Mouse (Mus musculus) forebrain, postnatal 0 days (tissue): ENCODE measurements around the gene Tef. TPM values are rescaled to one million over a fixed set of nuclear protein-coding genes. Genes with fewer than 3 reads are reported as not detected.

Experiments
- ATAC-seq: fragments of 200-750 bp; cut with Nextera tagmentation; 2 replicates; pipeline ENCODE4 v1.8.0; 2017; ENCODE audit warnings: mild to moderate bottlenecking, moderate library complexity
- DNase-seq: peaks from one replicate; pipeline ENCODE4 v3.0.0-alpha.2; 2015
- H3K27ac ChIP-seq: fragments of 300-500 bp; sonication (generic); 2 replicates; pipeline ENCODE4 v1.5.1; 2014; ENCODE audit warnings: low read depth, mild to moderate bottlenecking, antibody characterized with exemption, low read length, moderate library complexity, mixed read lengths
- H3K27me3 ChIP-seq: fragments of 300-500 bp; sonication (generic); 2 replicates; pipeline ENCODE4 v1.6.1; 2014; ENCODE audit warnings: mild to moderate bottlenecking, low read length, mixed read lengths; ENCODE audit not compliant: insufficient read depth
- H3K36me3 ChIP-seq: fragments of 300-500 bp; sonication (generic); 2 replicates; pipeline ENCODE4 v1.6.1; 2014; ENCODE audit warnings: mild to moderate bottlenecking, moderate library complexity; ENCODE audit not compliant: insufficient read depth
- H3K4me1 ChIP-seq: fragments of 300-500 bp; sonication (generic); 2 replicates; pipeline ENCODE4 v1.6.1; 2014; ENCODE audit warnings: antibody characterized with exemption; ENCODE audit not compliant: insufficient read depth
- H3K4me2 ChIP-seq: fragments of 300-500 bp; sonication (generic); 2 replicates; pipeline ENCODE4 v1.6.1; 2014; ENCODE audit warnings: low read depth, mild to moderate bottlenecking, moderate library complexity
- H3K4me3 ChIP-seq: fragments of 300-500 bp; sonication (generic); 2 replicates; pipeline ENCODE4 v1.5.1; 2014; ENCODE audit warnings: low read depth, low read length, mixed read lengths
- H3K9ac ChIP-seq: fragments of 300-500 bp; sonication (generic); 2 replicates; pipeline ENCODE4 v1.6.1; 2014; ENCODE audit warnings: mild to moderate bottlenecking
- H3K9me3 ChIP-seq: fragments of 300-500 bp; sonication (generic); 2 replicates; pipeline ENCODE4 v1.6.1; 2016; ENCODE audit warnings: low read length
- CTCF ChIP-seq: sonication (generic); IDR thresholded peaks from 2 replicates; pipeline ENCODE4 v1.5.1; 2016; ENCODE audit warnings: antibody characterized with exemption, control low read depth, low read depth
- WGBS: fragments of 180-500 bp; shearing (Covaris S2); extraction: QIAGEN DNeasy Blood & Tissue Kit; methylation state at CpG from one replicate; pipeline ENCODE4 v1.1.7; 2014; 5-methylcytosine and 5-hydroxymethylcytosine counted together
- polyA plus RNA-seq: library from polyadenylated mRNA; unstranded; fragments of >200 nt; fragmentation: Nextera tagmentation; extraction: Ambion mirVana; gene quantifications from 2 replicates; pipeline ENCODE4 v1.2.1, GENCODE M21; 2015
- total RNA-seq: library from RNA; depleted of rRNA; stranded (reverse); fragments of >200 nt; gene quantifications from 2 replicates; pipeline ENCODE4 v1.2.3, GENCODE M21; 2014

The Tef gene
- total and polyA plus RNA-seq, 2 experiments from 2014 or later: 27.8 to 71.8 TPM

GRCm38 (mm10) chr15:81828426-81829207 lies 26.4 kb downstream of the Tef start:
- TF ChIP-seq CTCF: no peak
- WGBS: 88% methylated on average over 7 of the region's 7 CpGs

GRCm38 (mm10) chr15:81829208-81829580 lies 27.0 kb downstream of the Tef start:
- WGBS: 62% methylated on average over 2 of the region's 2 CpGs
- ATAC-seq: no peak
- H3K27me3 ChIP-seq: no peaks in the 10 kb centered on the region

More at GRCm38 (mm10) chr15:81828426-81829207, 26.4 kb downstream of the Tef start:
- Histone ChIP-seq H3K4me1 (no peaks in the 10 kb centered on the region), H3K9ac (no peak overlapping the region), H3K4me3 (no peak overlapping the region), H3K9me3 (no peaks in the 10 kb centered on the region), H3K27me3 (no peaks in the 10 kb centered on the region), H3K27ac (no peak overlapping the region), H3K4me2 (no peak overlapping the region), H3K36me3 (peaks cover 51% of the 10 kb centered on the region)
- DNase-seq (no peak), ATAC-seq (no peak)

GRCm38 (mm10) chr15:81830530-81830929 lies 28.3 kb downstream of the Tef start:
- Histone ChIP-seq H3K27me3 (no peaks in the 10 kb centered on the region), H3K4me3 (no peak overlapping the region), H3K36me3 (peaks cover 32% of the 10 kb centered on the region), H3K4me2 (no peak overlapping the region), H3K4me1 (no peaks in the 10 kb centered on the region), H3K9ac (no peak overlapping the region), H3K27ac (no peak overlapping the region), H3K9me3 (no peaks in the 10 kb centered on the region)
- no peak for ATAC-seq
- 88% methylated on average over 4 of the region's 4 CpGs for WGBS
- TF ChIP-seq CTCF: no peak
- DNase-seq: no peak

More at GRCm38 (mm10) chr15:81829208-81829580, 27.0 kb downstream of the Tef start:
- Histone ChIP-seq H3K9ac (no peak overlapping the region), H3K4me3 (no peak overlapping the region), H3K36me3 (peaks cover 45% of the 10 kb centered on the region), H3K9me3 (no peaks in the 10 kb centered on the region), H3K4me2 (no peak overlapping the region), H3K27ac (no peak overlapping the region), H3K4me1 (no peaks in the 10 kb centered on the region)
- no peak for TF ChIP-seq CTCF
- DNase-seq: no peak

GRCm38 (mm10) chr15:81831136-81831825 lies 29.1 kb downstream of the Tef start:
- Histone ChIP-seq H3K4me3 (no peak overlapping the region), H3K9me3 (no peaks in the 10 kb centered on the region), H3K4me2 (no peak overlapping the region), H3K36me3 (peaks cover 25% of the 10 kb centered on the region), H3K9ac (peak overlapping the region; percentile 18; the same call in 1 of the 2 replicates), H3K27me3 (no peaks in the 10 kb centered on the region), H3K27ac (no peak overlapping the region), H3K4me1 (no peaks in the 10 kb centered on the region; the same call in 1 of the 2 replicates)
- WGBS: 17% methylated on average over 24 of the region's 24 CpGs
- ATAC-seq: peak; percentile 87
- DNase-seq: peak; percentile 84
- TF ChIP-seq CTCF: peak; percentile 95

- TF ChIP-seq CTCF: no peak
- Histone ChIP-seq H3K36me3 (peaks cover 17% of the 10 kb centered on the region), H3K4me1 (no peaks in the 10 kb centered on the region; the same call in 1 of the 2 replicates), H3K9me3 (no peaks in the 10 kb centered on the region), H3K4me2 (no peak overlapping the region), H3K27ac (no peak overlapping the region), H3K9ac (no peak overlapping the region), H3K4me3 (no peak overlapping the region), H3K27me3 (no peaks in the 10 kb centered on the region)
- no peak for ATAC-seq
- 97% methylated on average over 3 of the region's 3 CpGs for WGBS
- DNase-seq: no peak
Measured at GRCm38 (mm10) chr15:81832219-81832618, 30.0 kb downstream of the Tef start.

GRCm38 (mm10) chr15:81833481-81833880 lies 31.3 kb downstream of the Tef start:
- no peak for TF ChIP-seq CTCF
- ATAC-seq (no peak), DNase-seq (no peak)
- Histone ChIP-seq H3K4me2 (no peak overlapping the region), H3K27ac (no peak overlapping the region), H3K9ac (no peak overlapping the region), H3K4me3 (no peak overlapping the region), H3K9me3 (no peaks in the 10 kb centered on the region), H3K36me3 (peaks cover 10% of the 10 kb centered on the region; the same call in 1 of the 2 replicates), H3K4me1 (no peaks in the 10 kb centered on the region; the same call in 1 of the 2 replicates), H3K27me3 (no peaks in the 10 kb centered on the region)
- 77% methylated on average over 4 of the region's 4 CpGs for WGBS
